Mouse (Mus musculus) testis, adult 2 months (tissue): ENCODE measurements at regions not wholly inside any gene's neighbourhood (a gene's known extent, or its start where the extent isn't known, plus 50 kb on each side); places are given as distances from the start of the nearest gene placed in this dataset.

Experiments used
- H3K27ac ChIP-seq: fragments of 200-500 bp; 2 replicates; pipeline ENCODE4 v1.5.1; 2012; ENCODE audit warnings: low read depth, low read length; ENCODE audit not compliant: control insufficient read depth, insufficient read depth
- H3K27me3 ChIP-seq: fragments of 200-500 bp; 2 replicates; pipeline ENCODE4 v1.6.1; 2012; ENCODE audit warnings: mild to moderate bottlenecking, low read length, moderate library complexity; ENCODE audit not compliant: control insufficient read depth, insufficient read depth
- H3K36me3 ChIP-seq: fragments of 200-500 bp; 2 replicates; pipeline ENCODE4 v1.6.1; 2012; ENCODE audit warnings: mild to moderate bottlenecking, low read length; ENCODE audit not compliant: control insufficient read depth, insufficient read depth
- H3K4me1 ChIP-seq: fragments of 200-500 bp; 2 replicates; pipeline ENCODE4 v1.6.1; 2012; ENCODE audit warnings: low read length; ENCODE audit not compliant: control insufficient read depth, insufficient read depth
- H3K4me3 ChIP-seq: fragments of 200-500 bp; 2 replicates; pipeline ENCODE4 v1.5.1; 2012; ENCODE audit warnings: low read depth, mild to moderate bottlenecking, low read length, moderate library complexity, mixed read lengths; ENCODE audit not compliant: control insufficient read depth
- CTCF ChIP-seq: fragments of 200-500 bp; IDR thresholded peaks from 2 replicates; pipeline ENCODE4 v1.5.1; 2012; ENCODE audit warnings: low read depth, mild to moderate bottlenecking, inconsistent platforms, low read length, moderate library complexity; ENCODE audit not compliant: control insufficient read depth, insufficient read depth, insufficient replicate concordance
- POLR2A ChIP-seq: fragments of 200-500 bp; IDR thresholded peaks from 2 replicates; pipeline ENCODE4 v1.6.1; 2012; ENCODE audit warnings: low read depth, mild to moderate bottlenecking, inconsistent platforms, low read length, moderate library complexity; ENCODE audit not compliant: control insufficient read depth

GRCm38 (mm10) chr2:169412361-169412760, 175.2 kb downstream of the Gm11011 start:
- H3K36me3 ChIP-seq = no peaks in the 10 kb centered on the region

GRCm38 (mm10) chr2:169410080-169410479, 177.5 kb downstream of the Gm11011 start:
- no peak for TF ChIP-seq POLR2A
- TF ChIP-seq CTCF = no peak
- no peaks in the 10 kb centered on the region for H3K36me3 ChIP-seq
- no peak overlapping the region for H3K27ac ChIP-seq
- no peaks in the 10 kb centered on the region for H3K4me1 ChIP-seq
- H3K27me3 ChIP-seq = no peaks in the 10 kb centered on the region
- no peak overlapping the region for H3K4me3 ChIP-seq

More at GRCm38 (mm10) chr2:169412361-169412760, 175.2 kb downstream of the Gm11011 start:
- Histone ChIP-seq H3K27ac (no peak overlapping the region), H3K4me3 (no peak overlapping the region), H3K4me1 (no peaks in the 10 kb centered on the region), H3K27me3 (no peaks in the 10 kb centered on the region)
- TF ChIP-seq CTCF = no peak
- TF ChIP-seq POLR2A = no peak

GRCm38 (mm10) chr2:169404908-169405690, 182.4 kb downstream of the Gm11011 start:
- no peaks in the 10 kb centered on the region for H3K4me1 ChIP-seq
- H3K27ac ChIP-seq = no peak overlapping the region
- TF ChIP-seq CTCF (no peak), POLR2A (no peak)
- peak overlapping the region; percentile 77 for H3K4me3 ChIP-seq
- no peaks in the 10 kb centered on the region for H3K27me3 ChIP-seq
- H3K36me3 ChIP-seq = no peaks in the 10 kb centered on the region

GRCm38 (mm10) chr2:169397758-169398157, 189.8 kb downstream of the Gm11011 start:
- H3K27me3 ChIP-seq = no peaks in the 10 kb centered on the region
- no peak for TF ChIP-seq POLR2A
- TF ChIP-seq CTCF = no peak
- no peak overlapping the region for H3K4me3 ChIP-seq
- no peaks in the 10 kb centered on the region for H3K36me3 ChIP-seq
- no peaks in the 10 kb centered on the region for H3K4me1 ChIP-seq
- no peak overlapping the region for H3K27ac ChIP-seq

- Histone ChIP-seq H3K4me3 (no peak overlapping the region), H3K4me1 (no peaks in the 10 kb centered on the region), H3K27me3 (no peaks in the 10 kb centered on the region), H3K27ac (no peak overlapping the region), H3K36me3 (no peaks in the 10 kb centered on the region)
- TF ChIP-seq CTCF = no peak
- TF ChIP-seq POLR2A = no peak
Observed at GRCm38 (mm10) chr2:169397013-169397412, 190.5 kb downstream of the Gm11011 start.

- H3K4me3 ChIP-seq = no peak overlapping the region
- H3K27me3 ChIP-seq = no peaks in the 10 kb centered on the region
- no peak overlapping the region for H3K27ac ChIP-seq
- no peaks in the 10 kb centered on the region for H3K4me1 ChIP-seq
- no peaks in the 10 kb centered on the region for H3K36me3 ChIP-seq
- TF ChIP-seq CTCF = no peak
- TF ChIP-seq POLR2A = no peak
Observed at GRCm38 (mm10) chr2:169396294-169396693, 191.3 kb downstream of the Gm11011 start.

GRCm38 (mm10) chr2:169389611-169390010, 197.9 kb downstream of the Gm11011 start:
- Histone ChIP-seq H3K4me1 (no peaks in the 10 kb centered on the region), H3K27ac (no peak overlapping the region), H3K27me3 (no peaks in the 10 kb centered on the region), H3K4me3 (peak overlapping the region; percentile 41), H3K36me3 (no peaks in the 10 kb centered on the region)
- TF ChIP-seq POLR2A = no peak
- TF ChIP-seq CTCF = no peak

- H3K27me3 ChIP-seq = no peaks in the 10 kb centered on the region
- no peaks in the 10 kb centered on the region for H3K4me1 ChIP-seq
- TF ChIP-seq POLR2A (no peak), CTCF (no peak)
- H3K27ac ChIP-seq = no peak overlapping the region
- H3K36me3 ChIP-seq = no peaks in the 10 kb centered on the region
- H3K4me3 ChIP-seq = peak overlapping the region; percentile 41
Observed at GRCm38 (mm10) chr2:169388569-169388968, 199.0 kb downstream of the Gm11011 start.
